Mouse (Mus musculus): Measurements from ENCODE around the gene Ccdc126. TPM values are rescaled to one million over a fixed set of nuclear protein-coding genes. Genes with fewer than 3 reads are reported as not detected.

Gene Ccdc126
- polyA plus RNA-seq, 1 experiment from 2014 or later: 11.6 TPM

DNA sequence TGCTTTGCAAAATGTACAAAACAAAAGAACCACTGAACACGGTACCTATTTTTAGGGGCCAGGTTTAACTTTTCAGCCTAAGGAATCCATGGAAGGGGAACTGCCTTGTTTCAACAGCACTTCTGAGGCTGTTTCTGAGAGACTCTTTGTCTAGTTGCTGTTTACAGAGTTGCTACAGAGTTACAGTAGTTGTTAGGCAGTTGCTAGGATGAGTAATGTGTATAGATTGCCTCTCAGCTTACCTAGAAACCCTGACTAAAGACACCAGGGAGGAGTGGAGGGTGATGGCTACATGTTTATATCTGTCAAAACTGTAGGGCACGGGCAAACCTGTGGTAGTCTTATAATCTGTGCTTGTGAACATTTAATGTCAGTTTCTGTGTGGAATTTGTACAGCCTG lies 54.9 kb downstream of the Ccdc126 start:
- no peak for ATAC-seq (ENCODE audit: low FRiP score, low TSS enrichment)
- 85% methylated on average over 2 of the region's 2 CpGs for WGBS
- H3K4me1 ChIP-seq (ENCODE audit: insufficient read depth, low read length): no peaks in the 10 kb centered on the region
- no peaks in the 10 kb centered on the region for H3K9me3 ChIP-seq (ENCODE audit: low read length)
- H3K27me3 ChIP-seq (ENCODE audit: insufficient read depth, low read length): no peaks in the 10 kb centered on the region
- no peak overlapping the region for H3K9ac ChIP-seq (replicated peaks; ENCODE audit: low read length)
- H3K36me3 ChIP-seq (ENCODE audit: insufficient read depth, low read length): no peaks in the 10 kb centered on the region
- H3K4me3 ChIP-seq (ENCODE audit: low read length): no peak overlapping the region
- no peak overlapping the region for H3K4me2 ChIP-seq (replicated peaks; ENCODE audit: low read depth, low read length)
- H3K27ac ChIP-seq (ENCODE audit: low read length): no peak overlapping the region

DNA sequence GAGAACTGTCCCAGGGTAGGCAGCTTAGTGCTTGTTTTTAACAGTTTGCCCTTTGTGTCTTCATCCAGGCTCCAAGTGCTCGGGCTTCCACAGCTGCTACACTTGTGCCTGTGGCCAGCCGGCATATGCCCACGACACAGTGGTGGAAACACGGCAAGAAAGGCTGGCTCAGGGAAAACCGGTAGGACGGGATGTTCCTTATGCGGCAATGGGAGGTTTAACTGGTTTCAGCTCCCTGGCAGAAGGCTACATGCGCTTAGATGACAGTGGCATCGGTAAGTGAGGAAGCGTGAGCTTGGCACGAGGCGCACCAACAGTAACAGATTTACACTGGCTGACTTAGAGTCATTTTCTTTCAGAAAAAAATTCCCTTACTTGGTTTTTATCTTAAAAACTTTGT lies 59.3 kb downstream of the Ccdc126 start:
- no peak for ATAC-seq (ENCODE audit: low FRiP score, low TSS enrichment)
- no peaks in the 10 kb centered on the region for H3K36me3 ChIP-seq (ENCODE audit: insufficient read depth, low read length)

More for the DNA sequence above, 59.3 kb downstream of the Ccdc126 start:
- H3K4me3 ChIP-seq (ENCODE audit: low read length): no peak overlapping the region
- H3K9ac ChIP-seq (replicated peaks; ENCODE audit: low read length): no peak overlapping the region
- no peak overlapping the region for H3K4me2 ChIP-seq (replicated peaks; ENCODE audit: low read depth, low read length)
- no peaks in the 10 kb centered on the region for H3K27me3 ChIP-seq (ENCODE audit: insufficient read depth, low read length)
- H3K27ac ChIP-seq (ENCODE audit: low read length): no peak overlapping the region
- 66% methylated on average over 12 of the region's 12 CpGs for WGBS
- no peaks in the 10 kb centered on the region for H3K4me1 ChIP-seq (ENCODE audit: insufficient read depth, low read length)
- no peaks in the 10 kb centered on the region for H3K9me3 ChIP-seq (ENCODE audit: low read length)

Other genes starting within 250 kb of the Ccdc126 start
- 62.8 and 72.2 TPM in 2 replicates for gene Malsu1, start 245.5 kb upstream of the Ccdc126 start, polyA plus RNA-seq (2015; fragmentation: Nextera tagmentation; extraction: Ambion mirVana)
- gene Igf2bp3, start 104.3 kb upstream of the Ccdc126 start, polyA plus RNA-seq (2015; fragmentation: Nextera tagmentation; extraction: Ambion mirVana): 40.8 and 44.4 TPM in 2 replicates
- gene Tra2a, start 55.2 kb upstream of the Ccdc126 start, polyA plus RNA-seq (2015; fragmentation: Nextera tagmentation; extraction: Ambion mirVana): 121 and 125 TPM in 2 replicates
- gene Fam221a, start 48.5 kb downstream of the Ccdc126 start, polyA plus RNA-seq (2015; fragmentation: Nextera tagmentation; extraction: Ambion mirVana): 6.0 and 6.2 TPM in 2 replicates
- 0.11 and 0.14 TPM in 2 replicates for gene Stk31, start 76.3 kb downstream of the Ccdc126 start, polyA plus RNA-seq (2015; fragmentation: Nextera tagmentation; extraction: Ambion mirVana)